Mouse (Mus musculus): ENCODE data around the gene Ptprg. TPM values are rescaled to one million over a fixed set of nuclear protein-coding genes. Genes with fewer than 3 reads are reported as not detected.

Ptprg gene
- polyA plus RNA-seq, 1 experiment from 2014 or later: 48.1 TPM

DNA sequence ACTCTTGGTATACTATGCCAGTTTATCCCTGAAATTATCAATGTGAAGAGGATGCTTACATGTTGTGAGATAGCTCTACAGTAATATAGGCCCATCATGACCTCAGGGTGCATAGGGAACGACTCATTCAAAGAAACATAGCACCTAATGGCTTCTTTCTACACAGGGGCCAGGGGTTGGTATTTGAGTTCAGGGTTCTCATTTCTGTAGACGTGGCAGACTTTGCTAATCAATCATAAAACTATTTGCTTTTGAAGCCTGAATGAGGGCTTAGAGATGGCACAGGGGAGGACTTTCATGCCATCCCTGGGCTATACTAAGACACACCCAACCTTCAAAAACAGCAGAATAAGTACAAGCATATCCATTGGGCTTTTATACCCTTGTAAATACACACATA, 16.4 kb downstream of the Ptprg start:
- Histone ChIP-seq H3K9me3 (no peaks in the 10 kb centered on the region; the same call in 1 of the 2 replicates), H3K4me2 (no peak overlapping the region), H3K4me1 (replicated peaks) (peaks cover 3% of the 10 kb centered on the region; the same call in 1 of the 2 replicates), H3K27ac (replicated peaks) (no peak overlapping the region), H3K27me3 (no peaks in the 10 kb centered on the region), H3K36me3 (no peaks in the 10 kb centered on the region), H3K4me3 (no peak overlapping the region), H3K9ac (no peak overlapping the region)
- 77% methylated on average over 2 of the region's 2 CpGs for WGBS
- ATAC-seq (ENCODE audit: low FRiP score, low read depth): no peak

DNA sequence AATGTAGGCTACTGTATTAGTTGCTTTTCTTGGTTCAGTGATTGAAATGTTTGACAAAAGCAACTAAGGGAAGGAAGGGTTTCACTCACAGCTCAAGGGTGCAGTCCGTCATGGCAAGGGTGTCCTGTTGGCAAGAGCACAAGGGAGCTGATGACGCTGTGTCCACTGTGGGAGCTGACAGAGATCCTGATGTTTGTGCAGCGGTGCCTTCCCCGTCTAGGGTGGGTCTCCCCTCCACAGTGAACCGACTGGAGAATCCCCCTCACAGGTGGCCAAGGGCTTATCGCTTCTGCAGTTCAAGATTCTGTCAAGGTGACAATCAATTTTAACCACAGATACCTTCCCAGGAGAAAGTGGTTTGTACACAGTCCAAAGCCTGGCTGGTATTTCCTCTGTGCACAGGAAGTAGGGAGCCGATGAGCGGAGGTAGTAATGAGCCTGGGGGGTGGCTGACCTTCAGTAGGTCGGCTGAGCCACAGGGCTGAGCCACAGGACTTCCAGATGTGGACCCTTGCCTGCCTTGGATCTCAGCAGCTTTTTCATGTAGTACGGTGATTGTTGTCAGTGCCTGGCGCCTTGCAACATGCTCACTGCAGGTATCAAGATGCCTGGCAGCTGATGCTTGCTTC, 18.5 kb downstream of the Ptprg start:
- no peak overlapping the region for H3K9ac ChIP-seq
- H3K9me3 ChIP-seq: no peaks in the 10 kb centered on the region; the same call in 1 of the 2 replicates
- no peak overlapping the region for H3K27ac ChIP-seq (replicated peaks)
- 79% methylated on average over 11 of the region's 11 CpGs for WGBS
- no peak for ATAC-seq (ENCODE audit: low FRiP score, low read depth)
- no peaks in the 10 kb centered on the region for H3K27me3 ChIP-seq
- H3K4me2 ChIP-seq: no peak overlapping the region
- peaks cover 12% of the 10 kb centered on the region for H3K4me1 ChIP-seq (replicated peaks)
- no peaks in the 10 kb centered on the region for H3K36me3 ChIP-seq
- no peak overlapping the region for H3K4me3 ChIP-seq

DNA sequence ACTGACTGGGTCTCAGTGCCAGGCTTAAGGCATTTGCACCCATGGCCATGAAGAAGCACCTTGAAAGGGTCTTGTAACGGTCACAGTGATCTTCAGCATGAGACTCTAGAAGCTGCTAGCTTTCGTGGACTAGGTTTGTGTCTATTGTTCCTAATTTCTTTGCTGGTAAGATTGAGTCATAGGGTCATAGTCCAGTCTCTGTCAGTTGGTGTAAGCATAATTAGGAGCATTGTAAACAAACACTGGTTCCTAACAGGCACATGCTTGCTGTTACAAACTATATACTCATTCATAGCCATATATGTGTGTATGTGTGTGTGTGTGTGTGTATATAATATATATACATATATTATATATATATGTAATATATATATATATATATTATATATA, 19.1 kb downstream of the Ptprg start:
- no peaks in the 10 kb centered on the region; the same call in 1 of the 2 replicates for H3K9me3 ChIP-seq
- H3K9ac ChIP-seq: no peak overlapping the region
- WGBS: 90% methylated on average over 2 of the region's 2 CpGs
- no peaks in the 10 kb centered on the region for H3K36me3 ChIP-seq
- peaks cover 17% of the 10 kb centered on the region for H3K4me1 ChIP-seq (replicated peaks)
- no peaks in the 10 kb centered on the region for H3K27me3 ChIP-seq
- ATAC-seq (ENCODE audit: low FRiP score, low read depth): no peak
- no peak overlapping the region for H3K4me2 ChIP-seq
- no peak overlapping the region for H3K27ac ChIP-seq (replicated peaks)
- no peak overlapping the region for H3K4me3 ChIP-seq

DNA sequence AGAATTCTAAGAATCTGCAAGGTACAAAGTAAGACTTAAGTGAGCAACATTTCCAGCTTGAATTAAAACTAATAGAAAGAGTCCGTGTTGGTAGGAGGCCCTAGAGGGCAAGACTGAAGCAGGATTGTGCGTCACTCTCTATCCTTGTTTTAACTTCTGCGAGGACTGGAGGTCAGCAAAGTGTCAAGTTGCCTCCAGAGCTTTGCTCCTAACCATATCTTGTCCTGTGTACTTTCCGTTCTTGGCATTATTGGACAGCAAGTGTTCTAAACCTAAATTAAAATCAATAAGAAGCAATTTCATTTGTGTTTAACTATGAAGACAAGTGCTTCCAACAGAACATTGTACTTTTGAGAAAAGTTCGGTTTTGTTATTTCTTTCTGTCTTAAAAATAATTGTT, 20.4 kb downstream of the Ptprg start:
- Histone ChIP-seq H3K9me3 (no peaks in the 10 kb centered on the region), H3K4me1 (replicated peaks) (peaks cover 30% of the 10 kb centered on the region), H3K4me2 (no peak overlapping the region), H3K9ac (no peak overlapping the region), H3K36me3 (no peaks in the 10 kb centered on the region), H3K4me3 (no peak overlapping the region), H3K27me3 (no peaks in the 10 kb centered on the region), H3K27ac (replicated peaks) (no peak overlapping the region)
- no peak for ATAC-seq (ENCODE audit: low FRiP score, low read depth)
- WGBS: 71% methylated on average over 5 of the region's 5 CpGs

GRCm38 (mm10) chr14:11577276-11577909, 24.1 kb downstream of the Ptprg start:
- Histone ChIP-seq H3K4me3 (no peak overlapping the region), H3K36me3 (no peaks in the 10 kb centered on the region), H3K4me1 (replicated peaks) (peaks cover 38% of the 10 kb centered on the region), H3K9me3 (no peaks in the 10 kb centered on the region), H3K9ac (no peak overlapping the region), H3K27ac (replicated peaks) (no peak overlapping the region), H3K27me3 (no peaks in the 10 kb centered on the region), H3K4me2 (no peak overlapping the region)
- 18% methylated on average over 9 of the region's 9 CpGs for WGBS
- no peak for ATAC-seq (ENCODE audit: low FRiP score, low read depth)

- no peak for ATAC-seq (ENCODE audit: low FRiP score, low read depth)
- 62% methylated on average over 8 of the region's 8 CpGs for WGBS
- peaks cover 38% of the 10 kb centered on the region for H3K4me1 ChIP-seq (replicated peaks)
- no peak overlapping the region for H3K9ac ChIP-seq
- no peaks in the 10 kb centered on the region for H3K9me3 ChIP-seq
- H3K36me3 ChIP-seq: no peaks in the 10 kb centered on the region
- H3K4me3 ChIP-seq: no peak overlapping the region
- H3K27me3 ChIP-seq: no peaks in the 10 kb centered on the region
- H3K4me2 ChIP-seq: no peak overlapping the region
- H3K27ac ChIP-seq (replicated peaks): no peak overlapping the region
These were observed 24.6 kb downstream of the Ptprg start for GRCm38 (mm10) chr14:11577910-11578309.

GRCm38 (mm10) chr14:11578492-11578967, 25.2 kb downstream of the Ptprg start:
- Histone ChIP-seq H3K4me2 (no peak overlapping the region), H3K27ac (replicated peaks) (no peak overlapping the region), H3K27me3 (no peaks in the 10 kb centered on the region), H3K9me3 (no peaks in the 10 kb centered on the region), H3K4me1 (replicated peaks) (peaks cover 38% of the 10 kb centered on the region), H3K9ac (no peak overlapping the region), H3K36me3 (no peaks in the 10 kb centered on the region), H3K4me3 (no peak overlapping the region)
- WGBS: 69% methylated on average over 6 of the region's 6 CpGs
- ATAC-seq (ENCODE audit: low FRiP score, low read depth): no peak

- H3K9ac ChIP-seq: no peak overlapping the region
- H3K27ac ChIP-seq (replicated peaks): no peak overlapping the region
- H3K36me3 ChIP-seq: no peaks in the 10 kb centered on the region
- H3K4me3 ChIP-seq: no peak overlapping the region
- no peak for ATAC-seq (ENCODE audit: low FRiP score, low read depth)
- H3K27me3 ChIP-seq: no peaks in the 10 kb centered on the region
- no peak overlapping the region for H3K4me2 ChIP-seq
- H3K9me3 ChIP-seq: no peaks in the 10 kb centered on the region
- peaks cover 35% of the 10 kb centered on the region for H3K4me1 ChIP-seq (replicated peaks)
- WGBS: 93% methylated on average over 1 of the region's 1 CpGs
These were observed 26.6 kb downstream of the Ptprg start for GRCm38 (mm10) chr14:11579950-11580349.

DNA sequence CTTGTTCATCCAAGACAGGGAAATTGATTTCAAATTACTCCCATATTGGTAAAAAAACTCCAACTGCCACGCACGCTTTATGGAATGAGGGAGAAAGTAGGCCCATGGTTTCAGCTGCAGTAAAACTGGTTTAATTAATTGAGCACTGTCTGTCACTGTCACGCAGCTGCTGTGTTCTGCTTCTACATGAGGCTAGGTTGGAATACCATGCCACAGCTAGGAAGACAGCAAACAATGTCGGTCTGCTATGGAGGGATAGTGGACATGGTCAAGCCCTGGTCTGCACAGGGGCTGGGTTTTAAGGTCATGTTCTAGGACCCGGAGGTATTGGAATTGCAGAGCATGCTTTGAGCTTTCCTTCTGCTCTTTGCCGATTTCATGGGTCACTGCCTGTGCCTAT, 30.9 kb downstream of the Ptprg start:
- Histone ChIP-seq H3K4me3 (no peak overlapping the region), H3K27ac (replicated peaks) (no peak overlapping the region), H3K9ac (no peak overlapping the region), H3K9me3 (no peaks in the 10 kb centered on the region), H3K4me2 (no peak overlapping the region), H3K4me1 (replicated peaks) (peaks cover 5% of the 10 kb centered on the region; the same call in 1 of the 2 replicates), H3K36me3 (no peaks in the 10 kb centered on the region), H3K27me3 (no peaks in the 10 kb centered on the region)
- WGBS: 42% methylated on average over 6 of the region's 6 CpGs
- ATAC-seq (ENCODE audit: low FRiP score, low read depth): no peak

DNA sequence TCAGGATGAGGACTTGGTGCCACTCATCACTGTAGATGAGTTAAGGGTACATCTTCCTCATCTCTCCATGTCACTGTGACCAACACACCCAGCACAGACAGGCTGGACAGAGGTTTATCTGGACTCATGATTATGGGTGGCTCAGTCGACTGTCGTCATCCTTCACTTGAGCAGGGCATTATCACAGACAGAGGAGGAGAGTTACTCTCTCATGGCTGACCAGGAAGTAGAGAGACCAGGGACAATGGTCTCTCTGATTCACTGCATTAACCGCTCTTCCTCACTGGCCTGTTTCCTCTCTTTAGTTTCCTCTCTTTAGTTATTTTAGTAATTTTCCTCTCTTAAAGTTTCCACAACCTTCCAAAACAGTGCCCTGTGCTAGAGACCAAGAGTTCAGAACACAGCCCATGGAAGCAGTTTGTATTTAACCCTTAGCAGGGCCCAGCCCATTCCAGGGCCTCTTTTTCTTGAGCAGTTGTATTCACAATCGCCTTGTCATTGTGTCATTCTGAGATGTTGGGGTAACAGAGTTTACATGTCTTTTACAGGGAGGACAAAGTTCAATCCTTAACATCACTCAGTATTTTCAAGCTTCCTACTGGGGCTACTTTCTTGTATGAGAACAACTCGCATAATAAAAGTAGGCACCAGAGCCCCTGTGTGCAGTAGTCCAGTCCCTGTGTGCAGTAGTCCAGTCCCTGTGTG, 31.7 kb downstream of the Ptprg start:
- no peaks in the 10 kb centered on the region for H3K36me3 ChIP-seq
- H3K27ac ChIP-seq (replicated peaks): no peak overlapping the region
- peaks cover 4% of the 10 kb centered on the region; the same call in 1 of the 2 replicates for H3K4me1 ChIP-seq (replicated peaks)
- 75% methylated on average over 5 of the region's 5 CpGs for WGBS
- no peaks in the 10 kb centered on the region for H3K9me3 ChIP-seq
- H3K4me3 ChIP-seq: no peak overlapping the region
- no peak for ATAC-seq (ENCODE audit: low FRiP score, low read depth)
- H3K9ac ChIP-seq: no peak overlapping the region
- H3K4me2 ChIP-seq: no peak overlapping the region
- no peaks in the 10 kb centered on the region for H3K27me3 ChIP-seq

GRCm38 (mm10) chr14:11590387-11590786, 37.1 kb downstream of the Ptprg start:
- no peak for ATAC-seq (ENCODE audit: low FRiP score, low read depth)
- no peaks in the 10 kb centered on the region for H3K9me3 ChIP-seq
- WGBS: 87% methylated on average over 8 of the region's 8 CpGs

GRCm38 (mm10) chr14:11592650-11593049, 39.3 kb downstream of the Ptprg start:
- Histone ChIP-seq H3K9me3 (no peaks in the 10 kb centered on the region), H3K4me1 (replicated peaks) (peaks cover 29% of the 10 kb centered on the region), H3K4me3 (no peak overlapping the region), H3K27ac (replicated peaks) (no peak overlapping the region), H3K27me3 (no peaks in the 10 kb centered on the region), H3K4me2 (no peak overlapping the region), H3K36me3 (no peaks in the 10 kb centered on the region), H3K9ac (no peak overlapping the region)
- 70% methylated on average over 2 of the region's 2 CpGs for WGBS
- no peak for ATAC-seq (ENCODE audit: low FRiP score, low read depth)

More at GRCm38 (mm10) chr14:11590387-11590786, 37.1 kb downstream of the Ptprg start:
- Histone ChIP-seq H3K36me3 (no peaks in the 10 kb centered on the region), H3K27ac (replicated peaks) (no peak overlapping the region), H3K4me1 (replicated peaks) (peaks cover 28% of the 10 kb centered on the region), H3K4me3 (no peak overlapping the region), H3K27me3 (no peaks in the 10 kb centered on the region), H3K9ac (no peak overlapping the region), H3K4me2 (no peak overlapping the region)
